Mouse (Mus musculus) forebrain, embryonic 13.5 days (tissue): ENCODE measurements around the gene Utrn. TPM values are rescaled to one million over a fixed set of nuclear protein-coding genes. Genes with fewer than 3 reads are reported as not detected.
A peak's percentile ranks its signal among the peaks of the same experiment; 100 is the strongest.

ENCODE experiments used
- ATAC-seq: fragments of 200-750 bp; cut with Nextera tagmentation; 2 replicates; pipeline ENCODE4 v1.8.0; 2017
- H3K27ac ChIP-seq: fragments of 300-500 bp; sonication (generic); 2 replicates; pipeline ENCODE4 v1.5.1; 2015; ENCODE audit warnings: inconsistent platforms, mild to moderate bottlenecking, moderate library complexity
- H3K27me3 ChIP-seq: fragments of 300-500 bp; sonication (generic); 2 replicates; pipeline ENCODE4 v1.6.1; 2015; ENCODE audit warnings: mild to moderate bottlenecking, inconsistent platforms
- H3K36me3 ChIP-seq: fragments of 300-500 bp; sonication (generic); 2 replicates; pipeline ENCODE4 v1.6.1; 2015; ENCODE audit warnings: mild to moderate bottlenecking, inconsistent platforms; ENCODE audit not compliant: poor library complexity, severe bottlenecking
- H3K4me1 ChIP-seq: fragments of 300-500 bp; sonication (generic); 2 replicates; pipeline ENCODE4 v1.6.1; 2015; ENCODE audit warnings: inconsistent platforms
- H3K4me2 ChIP-seq: fragments of 300-500 bp; sonication (generic); 2 replicates; pipeline ENCODE4 v1.6.1; 2015; ENCODE audit warnings: inconsistent platforms, mild to moderate bottlenecking, moderate library complexity
- H3K4me3 ChIP-seq: fragments of 300-500 bp; sonication (generic); 2 replicates; pipeline ENCODE4 v1.5.1; 2015; ENCODE audit warnings: mild to moderate bottlenecking, inconsistent platforms
- H3K9ac ChIP-seq: fragments of 300-500 bp; sonication (generic); 2 replicates; pipeline ENCODE4 v1.6.1; 2015; ENCODE audit warnings: mild to moderate bottlenecking, inconsistent platforms
- H3K9me3 ChIP-seq: fragments of 300-500 bp; sonication (generic); replicated peaks from 2 replicates; pipeline ENCODE4 v1.6.1; 2016; ENCODE audit warnings: inconsistent platforms
- WGBS: fragments of 180-500 bp; shearing (Covaris S2); methylation state at CpG from one replicate; pipeline ENCODE4 v1.1.7; 2015; 5-methylcytosine and 5-hydroxymethylcytosine counted together
- polyA plus RNA-seq: library from polyadenylated mRNA; unstranded; fragments of >200 nt; fragmentation: Nextera tagmentation; extraction: Ambion mirVana; gene quantifications from 2 replicates; pipeline ENCODE4 v1.2.1, GENCODE M21; 2015

The Utrn gene
- polyA plus RNA-seq, 1 experiment from 2014 or later: 18.7 TPM

GRCm38 (mm10) chr10:12853196-12853620 lies 16.0 kb downstream of the Utrn start:
- Histone ChIP-seq H3K9me3 (no peaks in the 10 kb centered on the region), H3K9ac (no peak overlapping the region), H3K4me1 (peaks cover 5% of the 10 kb centered on the region; the same call in 1 of the 2 replicates), H3K4me2 (no peak overlapping the region), H3K4me3 (no peak overlapping the region), H3K27me3 (no peaks in the 10 kb centered on the region), H3K27ac (no peak overlapping the region), H3K36me3 (no peaks in the 10 kb centered on the region)
- ATAC-seq: no peak
- WGBS: 89% methylated on average over 7 of the region's 7 CpGs

- Histone ChIP-seq H3K4me2 (no peak overlapping the region), H3K27ac (no peak overlapping the region), H3K9ac (no peak overlapping the region), H3K4me3 (no peak overlapping the region), H3K9me3 (no peaks in the 10 kb centered on the region), H3K36me3 (no peaks in the 10 kb centered on the region), H3K4me1 (peaks cover 5% of the 10 kb centered on the region; the same call in 1 of the 2 replicates), H3K27me3 (no peaks in the 10 kb centered on the region)
- no peak for ATAC-seq
- 90% methylated on average over 15 of the region's 15 CpGs for WGBS
Observed at GRCm38 (mm10) chr10:12852416-12853195, 16.6 kb downstream of the Utrn start.

GRCm38 (mm10) chr10:12850781-12851471 lies 18.2 kb downstream of the Utrn start:
- H3K9me3 ChIP-seq: no peaks in the 10 kb centered on the region
- no peaks in the 10 kb centered on the region for H3K27me3 ChIP-seq
- H3K27ac ChIP-seq: no peak overlapping the region
- H3K4me3 ChIP-seq: no peak overlapping the region
- H3K4me1 ChIP-seq: peaks cover 5% of the 10 kb centered on the region; the same call in 1 of the 2 replicates
- no peak overlapping the region for H3K4me2 ChIP-seq
- 90% methylated on average over 7 of the region's 7 CpGs for WGBS
- no peak overlapping the region for H3K9ac ChIP-seq
- no peak for ATAC-seq
- no peaks in the 10 kb centered on the region for H3K36me3 ChIP-seq

GRCm38 (mm10) chr10:12848322-12849108 lies 20.6 kb downstream of the Utrn start:
- no peak for ATAC-seq
- Histone ChIP-seq H3K27me3 (no peaks in the 10 kb centered on the region), H3K4me3 (no peak overlapping the region), H3K4me1 (peaks cover 5% of the 10 kb centered on the region; the same call in 1 of the 2 replicates), H3K4me2 (no peak overlapping the region), H3K9me3 (no peaks in the 10 kb centered on the region), H3K9ac (no peak overlapping the region), H3K36me3 (no peaks in the 10 kb centered on the region), H3K27ac (no peak overlapping the region)
- 58% methylated on average over 10 of the region's 10 CpGs for WGBS

GRCm38 (mm10) chr10:12842543-12842942 lies 26.6 kb downstream of the Utrn start:
- H3K27me3 ChIP-seq: no peaks in the 10 kb centered on the region
- no peaks in the 10 kb centered on the region for H3K36me3 ChIP-seq
- WGBS: 89% methylated on average over 4 of the region's 4 CpGs
- no peak overlapping the region for H3K9ac ChIP-seq
- H3K4me1 ChIP-seq: no peaks in the 10 kb centered on the region
- H3K27ac ChIP-seq: no peak overlapping the region
- no peaks in the 10 kb centered on the region for H3K9me3 ChIP-seq
- no peak for ATAC-seq
- H3K4me2 ChIP-seq: no peak overlapping the region
- no peak overlapping the region for H3K4me3 ChIP-seq

GRCm38 (mm10) chr10:12841497-12841896 lies 27.7 kb downstream of the Utrn start:
- no peaks in the 10 kb centered on the region for H3K36me3 ChIP-seq

GRCm38 (mm10) chr10:12837636-12838035 lies 31.5 kb downstream of the Utrn start:
- H3K9ac ChIP-seq: no peak overlapping the region
- H3K9me3 ChIP-seq: no peaks in the 10 kb centered on the region
- 0 out of 2 replicates have a peak, but pooled peaks have one; percentile 6 for ATAC-seq
- no peak overlapping the region for H3K27ac ChIP-seq
- no peaks in the 10 kb centered on the region for H3K27me3 ChIP-seq
- H3K4me1 ChIP-seq: no peaks in the 10 kb centered on the region
- no peak overlapping the region for H3K4me3 ChIP-seq
- 64% methylated on average over 1 of the region's 1 CpGs for WGBS
- H3K4me2 ChIP-seq: no peak overlapping the region
- H3K36me3 ChIP-seq: no peaks in the 10 kb centered on the region

More at GRCm38 (mm10) chr10:12841497-12841896, 27.7 kb downstream of the Utrn start:
- no peak overlapping the region for H3K4me2 ChIP-seq
- no peaks in the 10 kb centered on the region for H3K9me3 ChIP-seq
- H3K27me3 ChIP-seq: no peaks in the 10 kb centered on the region
- no peaks in the 10 kb centered on the region for H3K4me1 ChIP-seq
- H3K4me3 ChIP-seq: no peak overlapping the region
- H3K27ac ChIP-seq: no peak overlapping the region
- no peak overlapping the region for H3K9ac ChIP-seq
- WGBS: 85% methylated on average over 5 of the region's 5 CpGs
- ATAC-seq: no peak

GRCm38 (mm10) chr10:12836048-12836816 lies 32.9 kb downstream of the Utrn start:
- 88% methylated on average over 14 of the region's 14 CpGs for WGBS
- Histone ChIP-seq H3K27me3 (no peaks in the 10 kb centered on the region), H3K4me1 (no peaks in the 10 kb centered on the region), H3K9ac (no peak overlapping the region), H3K9me3 (no peaks in the 10 kb centered on the region), H3K4me2 (no peak overlapping the region), H3K4me3 (no peak overlapping the region), H3K36me3 (no peaks in the 10 kb centered on the region), H3K27ac (no peak overlapping the region)
- ATAC-seq: no peak

- H3K9me3 ChIP-seq: no peaks in the 10 kb centered on the region
- H3K36me3 ChIP-seq: no peaks in the 10 kb centered on the region
- 77% methylated on average over 1 of the region's 1 CpGs for WGBS
- H3K4me3 ChIP-seq: no peak overlapping the region
- no peak overlapping the region for H3K27ac ChIP-seq
- H3K27me3 ChIP-seq: no peaks in the 10 kb centered on the region
- H3K4me2 ChIP-seq: no peak overlapping the region
- no peak for ATAC-seq
- H3K9ac ChIP-seq: no peak overlapping the region
- H3K4me1 ChIP-seq: no peaks in the 10 kb centered on the region
Observed at GRCm38 (mm10) chr10:12834215-12834614, 35.0 kb downstream of the Utrn start.

GRCm38 (mm10) chr10:12832163-12832562 lies 37.0 kb downstream of the Utrn start:
- Histone ChIP-seq H3K9ac (no peak overlapping the region), H3K4me2 (no peak overlapping the region), H3K4me3 (no peak overlapping the region), H3K36me3 (no peaks in the 10 kb centered on the region), H3K4me1 (no peaks in the 10 kb centered on the region), H3K27me3 (no peaks in the 10 kb centered on the region), H3K9me3 (no peaks in the 10 kb centered on the region), H3K27ac (no peak overlapping the region)
- ATAC-seq: no peak
- WGBS: 94% methylated on average over 8 of the region's 8 CpGs

- 81% methylated on average over 4 of the region's 4 CpGs for WGBS
- no peaks in the 10 kb centered on the region for H3K9me3 ChIP-seq
- H3K27me3 ChIP-seq: no peaks in the 10 kb centered on the region
- no peak overlapping the region for H3K4me2 ChIP-seq
- H3K4me1 ChIP-seq: no peaks in the 10 kb centered on the region
- H3K9ac ChIP-seq: no peak overlapping the region
- no peak for ATAC-seq
- no peaks in the 10 kb centered on the region for H3K36me3 ChIP-seq
- H3K4me3 ChIP-seq: no peak overlapping the region
- no peak overlapping the region for H3K27ac ChIP-seq
Observed at GRCm38 (mm10) chr10:12827778-12828177, 41.4 kb downstream of the Utrn start.
